Mouse (Mus musculus) liver, embryonic 14.5 days (tissue): Measurements from ENCODE around the gene Tcl1b5. TPM values are rescaled to one million over a fixed set of nuclear protein-coding genes. Genes with fewer than 3 reads are reported as not detected.

Experiments used
- ATAC-seq: fragments of 200-750 bp; cut with Nextera tagmentation; 2 replicates; pipeline ENCODE4 v1.8.0; 2017; ENCODE audit warnings: moderate number of reproducible peaks, mild to moderate bottlenecking, moderate library complexity; ENCODE audit not compliant: insufficient read depth
- DNase-seq, 3 experiments: peaks; one replicate each; pipeline ENCODE4 v3.0.0-alpha.2; 2012 to 2013; ENCODE audit warnings: low read depth in 3 of 3, low spot score in 3 of 3
- H3K27ac ChIP-seq: fragments of 300-500 bp; sonication (generic); 2 replicates; pipeline ENCODE4 v1.5.1; 2014; ENCODE audit warnings: moderate library complexity, mild to moderate bottlenecking, control low read depth, inconsistent platforms
- H3K27me3 ChIP-seq: fragments of 300-500 bp; sonication (generic); 2 replicates; pipeline ENCODE4 v1.6.1; 2014; ENCODE audit warnings: mild to moderate bottlenecking, low read length, moderate library complexity; ENCODE audit not compliant: control insufficient read depth, insufficient read depth
- H3K36me3 ChIP-seq: fragments of 300-500 bp; sonication (generic); replicated peaks from 2 replicates; pipeline ENCODE4 v1.6.1; 2014; ENCODE audit warnings: low read depth; ENCODE audit not compliant: control insufficient read depth, insufficient read depth
- H3K4me1 ChIP-seq, 2 experiments: fragments of 200-500 bp in 1 of 2; fragments of 300-500 bp in 1 of 2; sonication (generic) in 1 of 2; replicated peaks; 2 replicates each; pipeline ENCODE4 v1.6.1; 2012 to 2014; ENCODE audit warnings: antibody characterized with exemption in 1 of 2, inconsistent platforms in 1 of 2, low read length in 1 of 2; ENCODE audit not compliant: control insufficient read depth in 2 of 2, insufficient read depth in 2 of 2
- H3K4me2 ChIP-seq: fragments of 300-500 bp; sonication (generic); 2 replicates; pipeline ENCODE4 v1.6.1; 2014; ENCODE audit warnings: low read depth, mild to moderate bottlenecking, control low read depth, moderate library complexity
- H3K4me3 ChIP-seq, 2 experiments: fragments of 200-500 bp in 1 of 2; fragments of 300-500 bp in 1 of 2; sonication (generic) in 1 of 2; 2 replicates each; pipeline ENCODE4 v1.5.1; 2012 to 2014; ENCODE audit warnings: low read depth in 2 of 2, low read length in 2 of 2, mild to moderate bottlenecking in 2 of 2, control low read depth in 1 of 2, inconsistent platforms in 1 of 2, moderate library complexity in 1 of 2; ENCODE audit not compliant: insufficient read depth in 1 of 2
- H3K9ac ChIP-seq: fragments of 300-500 bp; sonication (generic); replicated peaks from 2 replicates; pipeline ENCODE4 v1.6.1; 2014; ENCODE audit warnings: mild to moderate bottlenecking, control low read depth, moderate library complexity
- H3K9me3 ChIP-seq: fragments of 300-500 bp; sonication (generic); 2 replicates; pipeline ENCODE4 v1.6.1; 2016; ENCODE audit warnings: low read length, mixed read lengths; ENCODE audit not compliant: control insufficient read depth
- CTCF ChIP-seq: IDR thresholded peaks from 2 replicates; pipeline ENCODE4 v1.5.1; 2016; ENCODE audit warnings: antibody characterized with exemption, low read depth, control low read depth
- EP300 ChIP-seq: IDR thresholded peaks from 2 replicates; pipeline ENCODE4 v1.6.1; 2016; ENCODE audit warnings: antibody characterized with exemption, low read depth
- WGBS: fragments of 180-500 bp; shearing (Covaris S2); extraction: QIAGEN DNeasy Blood & Tissue Kit; methylation state at CpG from one replicate; pipeline ENCODE4 v1.1.7; 2014; ENCODE audit not compliant: insufficient replicate concordance; 5-methylcytosine and 5-hydroxymethylcytosine counted together
- polyA plus RNA-seq, 2 experiments: library from polyadenylated mRNA; depleted of rRNA in 1 of 2; stranded (reverse) in 1 of 2; unstranded in 1 of 2; fragments of >200 nt; fragmentation: Nextera tagmentation in 1 of 2; extraction: Ambion mirVana in 1 of 2; gene quantifications; 2 replicates each; pipeline versions ENCODE4 v1.2.1 to v1.2.3; 2012 to 2014

Tcl1b5 gene
- polyA plus RNA-seq, 2 experiments: not detected

- WGBS: 69% methylated on average over 1 of the region's 1 CpGs
Measured at GRCm38 (mm10) chr12:105208441-105208840, 32.3 kb downstream of the Tcl1b5 start.

GRCm38 (mm10) chr12:105209231-105209630, 33.1 kb downstream of the Tcl1b5 start:
- Histone ChIP-seq H3K4me2 (no peak overlapping the region), H3K9ac (no peak overlapping the region), H3K36me3 (no peaks in the 10 kb centered on the region), H3K9me3 (no peaks in the 10 kb centered on the region), H3K27ac (no peak overlapping the region), H3K4me1 (no peaks in the 10 kb centered on the region), H3K4me3 (no peak overlapping the region), H3K27me3 (no peaks in the 10 kb centered on the region)
- WGBS: 69% methylated on average over 7 of the region's 7 CpGs
- TF ChIP-seq CTCF: no peak
- no peak for TF ChIP-seq EP300
- DNase-seq (no peak), ATAC-seq (no peak)

More at GRCm38 (mm10) chr12:105208441-105208840, 32.3 kb downstream of the Tcl1b5 start:
- Histone ChIP-seq H3K9me3 (no peaks in the 10 kb centered on the region), H3K36me3 (no peaks in the 10 kb centered on the region), H3K27ac (no peak overlapping the region), H3K27me3 (no peaks in the 10 kb centered on the region), H3K9ac (no peak overlapping the region), H3K4me2 (no peak overlapping the region), H3K4me3 (no peak overlapping the region), H3K4me1 (no peaks in the 10 kb centered on the region)
- no peak for DNase-seq
- ATAC-seq: no peak
- TF ChIP-seq CTCF (no peak), EP300 (no peak)

- TF ChIP-seq CTCF: no peak
- no peak for TF ChIP-seq EP300
- Histone ChIP-seq H3K4me2 (no peak overlapping the region), H3K27me3 (no peaks in the 10 kb centered on the region), H3K27ac (no peak overlapping the region), H3K4me3 (no peak overlapping the region), H3K4me1 (no peaks in the 10 kb centered on the region), H3K9me3 (no peaks in the 10 kb centered on the region), H3K9ac (no peak overlapping the region), H3K36me3 (no peaks in the 10 kb centered on the region)
- no peak for DNase-seq
- ATAC-seq: no peak
- 59% methylated on average over 7 of the region's 7 CpGs for whole genome bisulfite sequencing
Measured at GRCm38 (mm10) chr12:105217101-105217760, 41.1 kb downstream of the Tcl1b5 start.

GRCm38 (mm10) chr12:105222601-105223319, 46.6 kb downstream of the Tcl1b5 start, which contains the start of gene Tcl1:
Gene Tcl1, minus strand, starts transcription at chr12:105222793.
- Histone ChIP-seq H3K9me3 (no peaks in the 10 kb centered on the region), H3K4me3 (no peak within 1 kb of the TSS), H3K9ac (no peak within 1 kb of the TSS), H3K36me3 (no peaks in the 10 kb centered on the region), H3K27ac (no peak within 1 kb of the TSS), H3K27me3 (no peaks in the 10 kb centered on the region), H3K4me2 (no peak within 1 kb of the TSS), H3K4me1 (no peaks in the 10 kb centered on the region)
- ATAC-seq (no peak), DNase-seq (no peak)
- no peak for TF ChIP-seq CTCF
- TF ChIP-seq EP300: no peak
- 72% methylated on average over 22 of the region's 22 CpGs for WGBS

GRCm38 (mm10) chr12:105224621-105225320, 48.6 kb downstream of the Tcl1b5 start:
- H3K9me3 ChIP-seq: no peaks in the 10 kb centered on the region
- no peaks in the 10 kb centered on the region for H3K4me1 ChIP-seq
- DNase-seq (no peak), ATAC-seq (no peak)
- WGBS: 49% methylated on average over 16 of the region's 16 CpGs
- no peak for TF ChIP-seq CTCF
- no peak for TF ChIP-seq EP300
- H3K4me3 ChIP-seq: no peak overlapping the region
- H3K27me3 ChIP-seq: no peaks in the 10 kb centered on the region
- H3K36me3 ChIP-seq: no peaks in the 10 kb centered on the region
- H3K4me2 ChIP-seq: no peak overlapping the region
- H3K9ac ChIP-seq: no peak overlapping the region
- H3K27ac ChIP-seq: no peak overlapping the region

Other genes with a start within 250 kb of the Tcl1b5 start
- 1.7 and 2.2 TPM in 2 replicates for gene Syne3, start 166.5 kb upstream of the Tcl1b5 start, polyA plus RNA-seq (2012; rRNA removed)
- 1.6 and 1.7 TPM in 2 replicates for gene Syne3, start 166.5 kb upstream of the Tcl1b5 start, polyA plus RNA-seq (2014; fragmentation: Nextera tagmentation; extraction: Ambion mirVana)
- gene Glrx5, start 143.7 kb upstream of the Tcl1b5 start, polyA plus RNA-seq (2012; rRNA removed): 93.7 and 238 TPM in 2 replicates
- gene Glrx5, start 143.7 kb upstream of the Tcl1b5 start, polyA plus RNA-seq (2014; fragmentation: Nextera tagmentation; extraction: Ambion mirVana): 622 and 681 TPM in 2 replicates
- gene Tcl1b2, start 30.3 kb upstream of the Tcl1b5 start, polyA plus RNA-seq (2012; rRNA removed): 0.07 and 0.12 TPM in 2 replicates
- gene Tcl1b2, start 30.3 kb upstream of the Tcl1b5 start, polyA plus RNA-seq (2014; fragmentation: Nextera tagmentation; extraction: Ambion mirVana): not detected in 2 replicates
- gene Tcl1b1, start 16.7 kb upstream of the Tcl1b5 start, polyA plus RNA-seq (2012; rRNA removed): not detected in 2 replicates
- gene Tcl1b1, start 16.7 kb upstream of the Tcl1b5 start, polyA plus RNA-seq (2014; fragmentation: Nextera tagmentation; extraction: Ambion mirVana): not detected in 2 replicates
- gene Tcl1b3, start 14.7 kb downstream of the Tcl1b5 start, polyA plus RNA-seq (2012; rRNA removed): not detected in 2 replicates
- not detected in 2 replicates for gene Tcl1b3, start 14.7 kb downstream of the Tcl1b5 start, polyA plus RNA-seq (2014; fragmentation: Nextera tagmentation; extraction: Ambion mirVana)
- not detected in 2 replicates for gene Tcl1b4, start 25.6 kb downstream of the Tcl1b5 start, polyA plus RNA-seq (2012; rRNA removed)
- gene Tcl1b4, start 25.6 kb downstream of the Tcl1b5 start, polyA plus RNA-seq (2014; fragmentation: Nextera tagmentation; extraction: Ambion mirVana): not detected in 2 replicates
- not detected in 2 replicates for gene Tcl1, start 46.4 kb downstream of the Tcl1b5 start, polyA plus RNA-seq (2012; rRNA removed)
- not detected in 2 replicates for gene Tcl1, start 46.4 kb downstream of the Tcl1b5 start, polyA plus RNA-seq (2014; fragmentation: Nextera tagmentation; extraction: Ambion mirVana)
- not detected in 2 replicates for gene Tunar, start 157.5 kb downstream of the Tcl1b5 start, polyA plus RNA-seq (2012; rRNA removed)
- gene Tunar, start 157.5 kb downstream of the Tcl1b5 start, polyA plus RNA-seq (2014; fragmentation: Nextera tagmentation; extraction: Ambion mirVana): not detected in 2 replicates